Mouse (Mus musculus) megakaryocyte, embryonic 14.5 days (primary cell): ENCODE data around the gene Ddx41. TPM values are rescaled to one million over a fixed set of nuclear protein-coding genes. Genes with fewer than 3 reads are reported as not detected.
"Not testable (repeated sequence)": the region's sequence is repeated elsewhere in the genome, so short reads cannot be mapped to it uniquely, and the experiment has no call there.

Experiments used
- H3K27me3 ChIP-seq: replicated peaks from 2 replicates; pipeline ENCODE3; 2012; ENCODE audit warnings: inconsistent platforms
- H3K36me3 ChIP-seq: replicated peaks from 2 replicates; pipeline ENCODE3; 2012; ENCODE audit warnings: low read length, inconsistent platforms, mixed read lengths
- H3K4me1 ChIP-seq: 2 replicates; pipeline ENCODE4 v1.6.1; 2012; ENCODE audit warnings: inconsistent platforms
- H3K4me3 ChIP-seq: replicated peaks from 2 replicates; pipeline ENCODE3; 2012; ENCODE audit warnings: moderate library complexity, mild to moderate bottlenecking, inconsistent platforms
- H3K9me3 ChIP-seq: 2 replicates; pipeline ENCODE4 v1.6.1; 2012; ENCODE audit warnings: inconsistent platforms
- FLI1 ChIP-seq: IDR thresholded peaks from 2 replicates; pipeline ENCODE4 v1.6.1; 2012; ENCODE audit warnings: low read length, inconsistent platforms, mixed read lengths
- GATA1 ChIP-seq: IDR thresholded peaks from 3 replicates; pipeline ENCODE4 v1.6.1; 2012; ENCODE audit warnings: mixed read lengths, low read length, inconsistent platforms, borderline replicate concordance
- polyA plus RNA-seq: library from polyadenylated mRNA; stranded (reverse); fragments of >175 nt; gene quantifications from 2 replicates; pipeline ENCODE4 v1.2.3, GENCODE M21; 2012; ENCODE audit warnings: low replicate concordance; ENCODE audit not compliant: insufficient read depth

Ddx41 gene
- polyA plus RNA-seq = 49.7 and 52.6 TPM in 2 replicates

GRCm38 (mm10) chr13:55536194-55537175 is at the start of gene Ddx41:
Gene Ddx41 (minus strand): TSS chr13:55536658.
- H3K4me3 ChIP-seq = peak within 1 kb of the TSS; percentile 98
- H3K4me1 ChIP-seq = peaks cover 39% of the 10 kb centered on the region
- H3K27me3 ChIP-seq = no peaks in the 10 kb centered on the region
- H3K36me3 ChIP-seq = peaks cover 84% of the 10 kb centered on the region
- TF ChIP-seq FLI1 (no peak), GATA1 (peak; percentile 95)
- no peaks in the 10 kb centered on the region for H3K9me3 ChIP-seq

DNA sequence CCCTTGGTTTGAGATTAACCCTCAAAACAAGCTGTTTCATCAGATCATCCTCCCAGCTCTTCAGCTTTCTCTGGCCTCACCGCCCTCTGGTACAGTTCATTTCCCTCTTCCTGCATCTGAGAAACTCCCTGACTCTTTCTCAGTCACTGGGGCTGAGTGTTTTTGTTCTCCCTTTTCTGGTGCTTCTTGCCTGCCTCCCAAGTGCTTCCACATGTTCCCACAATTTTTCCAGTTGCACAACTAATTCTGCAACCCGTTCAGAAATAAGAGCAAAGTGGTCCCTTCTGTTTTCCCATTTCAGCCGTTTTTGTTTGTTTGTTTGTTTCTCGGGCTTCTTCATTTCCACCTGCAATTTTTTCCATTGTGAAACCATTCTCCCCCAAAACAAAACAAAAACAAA is 41.6 kb upstream of the Ddx41 start:
- Histone ChIP-seq H3K27me3 (no peaks in the 10 kb centered on the region), H3K36me3 (peaks cover 5% of the 10 kb centered on the region), H3K4me1 (peaks cover 31% of the 10 kb centered on the region), H3K4me3 (no peak overlapping the region), H3K9me3 (peaks cover 7% of the 10 kb centered on the region; the same call in 1 of the 2 replicates)
- no peak for TF ChIP-seq GATA1
- TF ChIP-seq FLI1 = no peak

GRCm38 (mm10) chr13:55576872-55577271 is 40.4 kb upstream of the Ddx41 start:
- peaks cover 31% of the 10 kb centered on the region for H3K4me1 ChIP-seq
- H3K36me3 ChIP-seq, H3K27me3 ChIP-seq, H3K9me3 ChIP-seq, H3K4me3 ChIP-seq: not testable (repeated sequence)

- Histone ChIP-seq H3K4me1 (peaks cover 33% of the 10 kb centered on the region), H3K4me3 (no peak overlapping the region), H3K27me3 (no peaks in the 10 kb centered on the region), H3K9me3 (peaks cover 7% of the 10 kb centered on the region; the same call in 1 of the 2 replicates), H3K36me3 (peaks cover 8% of the 10 kb centered on the region)
- no peak for TF ChIP-seq FLI1
- no peak for TF ChIP-seq GATA1
These were observed 39.5 kb upstream of the Ddx41 start for GRCm38 (mm10) chr13:55575932-55576331.

- peaks cover 7% of the 10 kb centered on the region; the same call in 1 of the 2 replicates for H3K9me3 ChIP-seq
- no peaks in the 10 kb centered on the region for H3K27me3 ChIP-seq
- H3K4me3 ChIP-seq = no peak overlapping the region
- no peak for TF ChIP-seq FLI1
- no peak for TF ChIP-seq GATA1
- peaks cover 12% of the 10 kb centered on the region for H3K36me3 ChIP-seq
- H3K4me1 ChIP-seq = peaks cover 43% of the 10 kb centered on the region
These were observed 37.9 kb upstream of the Ddx41 start for GRCm38 (mm10) chr13:55574321-55574720.

DNA sequence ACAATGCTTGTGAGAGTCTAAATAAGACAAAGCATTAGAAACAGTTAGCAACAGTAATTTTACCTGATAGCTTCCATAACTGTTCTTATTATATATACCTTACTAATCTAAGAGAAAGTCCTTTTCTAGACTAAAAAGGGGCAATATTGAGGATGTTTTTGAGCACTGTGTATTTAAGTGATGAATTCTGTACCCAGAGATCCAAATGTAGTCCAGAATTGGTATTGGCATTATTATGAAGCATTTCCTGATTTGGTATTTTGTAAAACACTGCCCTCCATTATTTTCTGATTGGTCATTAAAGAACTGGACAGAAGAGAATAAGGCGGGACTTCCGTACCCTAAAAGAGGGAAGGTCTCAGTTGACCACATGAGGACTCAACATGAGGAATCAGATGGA is 37.0 kb upstream of the Ddx41 start, which contains the start of gene Tmed9:
Gene Tmed9 (plus strand): TSS at position 301 of the 400 bp plus-strand sequence.
- TF ChIP-seq FLI1 (no peak), GATA1 (no peak)
- peaks cover 49% of the 10 kb centered on the region for H3K4me1 ChIP-seq
- H3K27me3 ChIP-seq = no peaks in the 10 kb centered on the region
- no peak within 1 kb of the TSS for H3K4me3 ChIP-seq
- H3K36me3 ChIP-seq = peaks cover 18% of the 10 kb centered on the region
- H3K9me3 ChIP-seq = peaks cover 3% of the 10 kb centered on the region; the same call in 1 of the 2 replicates

DNA sequence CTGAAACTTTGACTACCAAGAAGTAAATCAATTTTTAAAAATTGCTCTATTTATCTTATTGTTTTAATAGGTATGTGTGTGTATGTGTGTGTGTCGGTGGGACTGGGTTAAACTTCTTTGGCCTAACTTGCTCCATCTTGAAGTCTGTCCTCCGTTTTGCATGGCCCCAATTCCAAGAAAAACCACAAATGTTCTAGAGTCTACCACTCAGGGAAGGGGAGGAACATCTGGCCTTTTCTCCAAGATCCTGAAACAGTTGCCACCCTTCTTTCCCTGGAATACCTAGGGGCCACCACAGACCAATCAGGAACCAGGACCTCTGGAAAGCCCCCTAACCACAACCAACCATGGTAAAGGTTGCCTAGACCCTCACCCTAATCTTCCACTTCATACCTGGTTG is 35.5 kb upstream of the Ddx41 start:
- H3K9me3 ChIP-seq = peaks cover 3% of the 10 kb centered on the region; the same call in 1 of the 2 replicates
- no peaks in the 10 kb centered on the region for H3K27me3 ChIP-seq
- H3K4me3 ChIP-seq = peak overlapping the region; percentile 97
- peaks cover 53% of the 10 kb centered on the region for H3K4me1 ChIP-seq
- no peak for TF ChIP-seq GATA1
- no peak for TF ChIP-seq FLI1
- peaks cover 30% of the 10 kb centered on the region for H3K36me3 ChIP-seq

DNA sequence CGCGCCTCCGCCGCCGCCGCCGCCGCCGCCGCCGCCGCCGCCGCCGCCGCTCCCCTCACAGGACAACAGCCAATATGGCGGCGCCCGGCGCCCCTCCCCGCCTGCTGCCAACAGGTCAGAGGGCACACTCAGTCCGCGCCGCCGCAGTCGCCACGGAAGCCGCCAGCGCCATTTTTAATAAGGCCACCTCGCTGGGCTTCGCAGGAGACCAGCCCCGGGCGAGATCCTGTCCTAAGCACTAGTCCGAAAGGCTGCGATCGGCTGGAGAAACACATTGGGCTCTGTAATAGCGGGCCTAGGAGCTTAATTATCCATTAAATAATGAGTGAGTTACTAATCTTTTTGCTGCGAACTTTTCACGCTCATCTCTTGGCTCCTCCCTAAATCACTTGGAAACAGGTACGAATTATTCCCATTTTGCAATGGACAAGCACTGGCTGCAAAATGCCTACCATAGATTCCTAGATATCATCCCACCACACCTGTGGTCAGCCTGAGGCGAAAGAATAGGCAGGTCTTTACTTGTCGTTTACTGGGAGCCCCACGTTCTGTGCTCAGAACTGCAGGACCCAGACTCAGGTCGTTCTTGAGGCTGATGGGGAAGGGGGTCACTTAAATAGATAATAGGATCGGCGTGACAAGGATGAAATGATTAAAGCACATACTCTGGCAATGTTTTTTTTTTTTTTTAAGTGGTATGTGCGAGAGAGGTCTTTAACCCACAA is 34.7 kb upstream of the Ddx41 start, which contains the start of gene Fam193b:
Gene Fam193b (minus strand): TSS at position 94 of the 725 bp plus-strand sequence.
- H3K36me3 ChIP-seq = peaks cover 38% of the 10 kb centered on the region
- peak within 1 kb of the TSS; percentile 97 for H3K4me3 ChIP-seq
- peaks cover 58% of the 10 kb centered on the region for H3K4me1 ChIP-seq
- H3K9me3 ChIP-seq = peaks cover 3% of the 10 kb centered on the region; the same call in 1 of the 2 replicates
- H3K27me3 ChIP-seq = no peaks in the 10 kb centered on the region
- TF ChIP-seq FLI1 (no peak), GATA1 (no peak)

DNA sequence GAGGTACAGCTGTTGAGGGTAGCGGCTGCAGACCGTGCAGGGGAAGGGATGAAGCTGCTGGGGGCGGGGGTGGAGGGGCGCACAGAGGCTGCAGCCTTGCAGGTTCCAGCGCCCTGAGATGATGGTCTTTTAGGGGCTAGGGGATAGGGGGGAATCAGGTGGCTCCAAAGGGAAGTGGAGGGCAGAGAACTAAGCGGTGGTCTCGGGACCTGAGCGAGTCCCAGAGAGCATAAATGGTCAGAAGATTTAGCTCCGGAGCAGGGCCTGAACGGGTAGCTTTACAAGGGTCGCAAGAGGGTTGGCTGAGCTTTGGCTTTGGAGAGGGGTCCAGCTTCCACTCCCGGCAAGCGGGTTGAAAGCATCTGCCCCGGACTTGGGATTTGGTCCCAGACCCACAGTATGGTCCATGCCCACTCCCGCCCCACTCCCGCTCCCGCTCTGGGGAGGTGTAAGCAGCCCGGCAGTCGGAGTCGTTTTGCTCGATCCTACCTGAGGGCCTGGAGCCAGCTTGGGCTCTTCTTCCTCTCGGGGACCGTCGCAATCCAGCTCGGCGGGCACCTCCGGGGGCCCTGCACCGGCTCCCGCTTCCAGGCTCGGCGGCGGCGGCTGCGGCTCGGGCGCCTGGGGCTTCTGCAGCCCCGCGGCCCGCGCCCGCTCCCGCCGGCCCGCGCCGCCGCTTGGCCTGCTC is 34.0 kb upstream of the Ddx41 start:
- Histone ChIP-seq H3K36me3 (peaks cover 45% of the 10 kb centered on the region), H3K4me3 (peak overlapping the region; percentile 97), H3K27me3 (no peaks in the 10 kb centered on the region), H3K9me3 (peaks cover 3% of the 10 kb centered on the region; the same call in 1 of the 2 replicates), H3K4me1 (peaks cover 54% of the 10 kb centered on the region)
- TF ChIP-seq GATA1 (no peak), FLI1 (no peak)
